Mouse (Mus musculus): ENCODE data around the gene Vtcn1.

- no peak for TF ChIP-seq CTCF (IDR thresholded peaks at IDR 0.05; ENCODE audit: low read depth, low read length)
- no peak for TF ChIP-seq POLR2A (IDR thresholded peaks at IDR 0.05; ENCODE audit: borderline replicate concordance, low read depth, low read length)
Observed at GRCm38 (mm10) chr3:100861307-100862303, 36.3 kb downstream of the Vtcn1 start.

Measured in bone marrow macrophage, adult 2 months (primary cell).